Mouse (Mus musculus) stomach, embryonic 15.5 days (tissue): ENCODE measurements around the gene Cel. TPM values are rescaled to one million over a fixed set of nuclear protein-coding genes. Genes with fewer than 3 reads are reported as not detected.

ENCODE experiments used
- ATAC-seq: fragments of 200-750 bp; cut with Nextera tagmentation; 2 replicates; pipeline ENCODE4 v1.8.0; 2017; ENCODE audit warnings: low read depth, moderate number of reproducible peaks, moderate TSS enrichment; ENCODE audit not compliant: insufficient read depth, low FRiP score
- H3K27ac ChIP-seq: fragments of 300-500 bp; sonication (generic); 2 replicates; pipeline ENCODE4 v1.5.1; 2015; ENCODE audit warnings: mild to moderate bottlenecking, inconsistent platforms
- H3K27me3 ChIP-seq: fragments of 300-500 bp; sonication (generic); replicated peaks from 2 replicates; pipeline ENCODE4 v1.6.1; 2015; ENCODE audit warnings: inconsistent platforms
- H3K36me3 ChIP-seq: fragments of 300-500 bp; sonication (generic); 2 replicates; pipeline ENCODE4 v1.6.1; 2015; ENCODE audit warnings: inconsistent platforms
- H3K4me1 ChIP-seq: fragments of 300-500 bp; sonication (generic); 2 replicates; pipeline ENCODE4 v1.6.1; 2015; ENCODE audit warnings: inconsistent platforms
- H3K4me2 ChIP-seq: fragments of 300-500 bp; sonication (generic); 2 replicates; pipeline ENCODE4 v1.6.1; 2015; ENCODE audit warnings: mild to moderate bottlenecking, inconsistent platforms
- H3K4me3 ChIP-seq: fragments of 300-500 bp; sonication (generic); replicated peaks from 2 replicates; pipeline ENCODE4 v1.5.1; 2015; ENCODE audit warnings: inconsistent platforms
- H3K9ac ChIP-seq: fragments of 300-500 bp; sonication (generic); 2 replicates; pipeline ENCODE4 v1.6.1; 2015; ENCODE audit warnings: inconsistent platforms
- H3K9me3 ChIP-seq: fragments of 300-500 bp; sonication (generic); 2 replicates; pipeline ENCODE4 v1.6.1; 2016; ENCODE audit warnings: inconsistent platforms
- WGBS: fragments of 180-500 bp; shearing (Covaris S2); methylation state at CpG from one replicate; pipeline ENCODE4 v1.1.7; 2015; 5-methylcytosine and 5-hydroxymethylcytosine counted together
- polyA plus RNA-seq: library from polyadenylated mRNA; unstranded; fragments of >200 nt; fragmentation: Nextera tagmentation; extraction: Ambion mirVana; gene quantifications from 2 replicates; pipeline ENCODE4 v1.2.1, GENCODE M21; 2015

The Cel gene
- polyA plus RNA-seq, 1 experiment from 2014 or later, result 412 TPM

GRCm38 (mm10) chr2:28599569-28599900 is 36.3 kb upstream of the Cel start:
- H3K4me2 ChIP-seq, result no peak overlapping the region
- no peak for ATAC-seq
- no peaks in the 10 kb centered on the region for H3K9me3 ChIP-seq
- H3K27me3 ChIP-seq, result no peaks in the 10 kb centered on the region
- H3K9ac ChIP-seq, result no peak overlapping the region
- WGBS, result 78% methylated on average over 6 of the region's 6 CpGs
- no peak overlapping the region for H3K27ac ChIP-seq
- no peaks in the 10 kb centered on the region for H3K36me3 ChIP-seq
- H3K4me3 ChIP-seq, result no peak overlapping the region
- H3K4me1 ChIP-seq, result no peaks in the 10 kb centered on the region; the same call in 1 of the 2 replicates

GRCm38 (mm10) chr2:28598692-28599568 is 35.7 kb upstream of the Cel start:
- no peak overlapping the region for H3K4me3 ChIP-seq
- 47% methylated on average over 12 of the region's 12 CpGs for WGBS
- no peak overlapping the region for H3K4me2 ChIP-seq
- no peaks in the 10 kb centered on the region for H3K36me3 ChIP-seq
- H3K4me1 ChIP-seq, result no peaks in the 10 kb centered on the region; the same call in 1 of the 2 replicates
- H3K9me3 ChIP-seq, result no peaks in the 10 kb centered on the region
- H3K27ac ChIP-seq, result no peak overlapping the region
- ATAC-seq, result no peak
- no peaks in the 10 kb centered on the region for H3K27me3 ChIP-seq
- no peak overlapping the region for H3K9ac ChIP-seq

GRCm38 (mm10) chr2:28597733-28598547 is 34.7 kb upstream of the Cel start:
- no peak overlapping the region for H3K9ac ChIP-seq
- WGBS, result 64% methylated on average over 7 of the region's 7 CpGs
- H3K4me3 ChIP-seq, result no peak overlapping the region
- H3K36me3 ChIP-seq, result no peaks in the 10 kb centered on the region
- H3K9me3 ChIP-seq, result no peaks in the 10 kb centered on the region
- ATAC-seq, result peak; percentile 58; the same call in 1 of the 2 replicates
- no peaks in the 10 kb centered on the region for H3K27me3 ChIP-seq
- H3K4me2 ChIP-seq, result no peak overlapping the region
- H3K27ac ChIP-seq, result no peak overlapping the region
- peaks cover under 1% of the 10 kb centered on the region; the same call in 1 of the 2 replicates for H3K4me1 ChIP-seq

GRCm38 (mm10) chr2:28596998-28597397 is 33.8 kb upstream of the Cel start:
- Histone ChIP-seq H3K9me3 (no peaks in the 10 kb centered on the region), H3K4me2 (no peak overlapping the region), H3K4me3 (no peak overlapping the region), H3K9ac (no peak overlapping the region), H3K27ac (no peak overlapping the region), H3K4me1 (peaks cover 4% of the 10 kb centered on the region; the same call in 1 of the 2 replicates), H3K36me3 (no peaks in the 10 kb centered on the region), H3K27me3 (no peaks in the 10 kb centered on the region)
- 88% methylated on average over 7 of the region's 7 CpGs for WGBS
- ATAC-seq, result no peak

GRCm38 (mm10) chr2:28596021-28596420 is 32.8 kb upstream of the Cel start:
- 71% methylated on average over 7 of the region's 7 CpGs for WGBS
- no peak for ATAC-seq
- Histone ChIP-seq H3K27me3 (no peaks in the 10 kb centered on the region), H3K27ac (no peak overlapping the region), H3K4me2 (no peak overlapping the region), H3K36me3 (no peaks in the 10 kb centered on the region), H3K9ac (no peak overlapping the region), H3K4me3 (no peak overlapping the region), H3K9me3 (no peaks in the 10 kb centered on the region), H3K4me1 (peaks cover 4% of the 10 kb centered on the region; the same call in 1 of the 2 replicates)

GRCm38 (mm10) chr2:28592809-28593208 is 29.6 kb upstream of the Cel start:
- Histone ChIP-seq H3K4me1 (0 out of 2 replicates have a peak, but pooled peaks cover 4% of the 10 kb centered on the region), H3K36me3 (no peaks in the 10 kb centered on the region), H3K4me3 (0 out of 2 replicates have a peak overlapping the region, but pooled peaks have one; percentile 12), H3K9me3 (no peaks in the 10 kb centered on the region), H3K27ac (no peak overlapping the region), H3K4me2 (peak overlapping the region; percentile 34; the same call in 1 of the 2 replicates), H3K9ac (no peak overlapping the region), H3K27me3 (no peaks in the 10 kb centered on the region)
- 10% methylated on average over 15 of the region's 15 CpGs for WGBS
- ATAC-seq, result no peak

GRCm38 (mm10) chr2:28591479-28591878 is 28.3 kb upstream of the Cel start:
- no peaks in the 10 kb centered on the region for H3K27me3 ChIP-seq
- no peak overlapping the region for H3K4me3 ChIP-seq
- H3K4me2 ChIP-seq, result no peak overlapping the region
- no peaks in the 10 kb centered on the region for H3K9me3 ChIP-seq
- no peak for ATAC-seq
- H3K27ac ChIP-seq, result no peak overlapping the region
- 60% methylated on average over 2 of the region's 2 CpGs for WGBS
- no peak overlapping the region for H3K9ac ChIP-seq
- H3K36me3 ChIP-seq, result no peaks in the 10 kb centered on the region
- H3K4me1 ChIP-seq, result 0 out of 2 replicates have a peak, but pooled peaks cover 4% of the 10 kb centered on the region

- Histone ChIP-seq H3K9me3 (no peaks in the 10 kb centered on the region), H3K4me3 (no peak overlapping the region), H3K27ac (no peak overlapping the region), H3K27me3 (no peaks in the 10 kb centered on the region), H3K36me3 (no peaks in the 10 kb centered on the region), H3K9ac (no peak overlapping the region), H3K4me1 (peaks cover 12% of the 10 kb centered on the region; the same call in 1 of the 2 replicates), H3K4me2 (no peak overlapping the region)
- 28% methylated on average over 1 of the region's 1 CpGs for WGBS
- ATAC-seq, result no peak
Observed at GRCm38 (mm10) chr2:28588574-28588973, 25.4 kb upstream of the Cel start.

GRCm38 (mm10) chr2:28585730-28586129 is 22.5 kb upstream of the Cel start:
- H3K27me3 ChIP-seq, result no peaks in the 10 kb centered on the region
- H3K4me1 ChIP-seq, result peaks cover 10% of the 10 kb centered on the region; the same call in 1 of the 2 replicates
- H3K9ac ChIP-seq, result no peak overlapping the region
- WGBS, result 34% methylated on average over 2 of the region's 2 CpGs
- ATAC-seq, result no peak
- no peak overlapping the region for H3K27ac ChIP-seq
- no peak overlapping the region for H3K4me2 ChIP-seq
- no peaks in the 10 kb centered on the region for H3K9me3 ChIP-seq
- no peak overlapping the region for H3K4me3 ChIP-seq
- no peaks in the 10 kb centered on the region for H3K36me3 ChIP-seq

GRCm38 (mm10) chr2:28585043-28585571 is 21.9 kb upstream of the Cel start:
- H3K4me3 ChIP-seq, result no peak overlapping the region
- H3K27me3 ChIP-seq, result no peaks in the 10 kb centered on the region
- no peak for ATAC-seq
- no peaks in the 10 kb centered on the region for H3K36me3 ChIP-seq
- WGBS, result 18% methylated on average over 6 of the region's 6 CpGs
- H3K27ac ChIP-seq, result no peak overlapping the region
- H3K9me3 ChIP-seq, result no peaks in the 10 kb centered on the region
- no peak overlapping the region for H3K4me2 ChIP-seq
- peaks cover 10% of the 10 kb centered on the region; the same call in 1 of the 2 replicates for H3K4me1 ChIP-seq
- no peak overlapping the region for H3K9ac ChIP-seq

GRCm38 (mm10) chr2:28583651-28584050 is 20.4 kb upstream of the Cel start, which contains the start of gene Gtf3c5:
Gene Gtf3c5, minus strand, starts transcription at chr2:28583751.
- peak within 1 kb of the TSS; percentile 40 for H3K9ac ChIP-seq

More at GRCm38 (mm10) chr2:28583651-28584050, 20.4 kb upstream of the Cel start, which contains the start of gene Gtf3c5:
- ATAC-seq, result no peak
- no peaks in the 10 kb centered on the region for H3K9me3 ChIP-seq
- H3K27ac ChIP-seq, result peak within 1 kb of the TSS; percentile 91
- WGBS, result 78% methylated on average over 9 of the region's 9 CpGs
- no peaks in the 10 kb centered on the region for H3K27me3 ChIP-seq
- H3K4me2 ChIP-seq, result peak within 1 kb of the TSS; percentile 72
- H3K4me3 ChIP-seq, result peak within 1 kb of the TSS; percentile 78
- peaks cover 4% of the 10 kb centered on the region; the same call in 1 of the 2 replicates for H3K36me3 ChIP-seq
- peaks cover 10% of the 10 kb centered on the region; the same call in 1 of the 2 replicates for H3K4me1 ChIP-seq
